Mouse (Mus musculus) left cerebral cortex, adult 9 months (tissue): ENCODE measurements at regions not wholly inside any gene's neighbourhood (a gene's known extent, or its start where the extent isn't known, plus 50 kb on each side); places are given as distances from the start of the nearest gene placed in this dataset.

Source experiments
- DNase-seq, 2 experiments: peaks; one replicate each; pipeline ENCODE4 v3.0.0; 2022; ENCODE audit warnings: low spot score in 2 of 2

DNA sequence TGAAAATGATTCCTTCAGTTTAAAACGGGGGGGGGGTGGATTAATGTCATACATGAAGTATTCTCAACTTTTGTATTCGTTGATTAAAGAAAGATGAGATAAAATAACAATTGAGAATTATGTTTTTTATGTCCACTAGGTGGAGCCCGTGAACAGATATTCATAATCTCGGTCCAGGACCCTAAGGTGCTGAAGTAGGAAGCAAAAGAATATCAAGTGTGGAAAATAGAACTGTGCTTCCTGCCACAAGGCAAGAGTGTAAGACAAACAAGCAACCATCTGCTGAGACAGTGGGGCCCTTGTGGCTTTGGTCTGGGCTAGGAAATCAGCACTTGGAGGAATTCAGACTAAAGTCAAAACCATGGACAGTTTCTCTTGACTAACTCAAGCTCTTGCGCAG, 50.9 kb upstream of the Kap start:
- peak in 1 of 2 experiments; percentile 8 for DNase-seq

DNA sequence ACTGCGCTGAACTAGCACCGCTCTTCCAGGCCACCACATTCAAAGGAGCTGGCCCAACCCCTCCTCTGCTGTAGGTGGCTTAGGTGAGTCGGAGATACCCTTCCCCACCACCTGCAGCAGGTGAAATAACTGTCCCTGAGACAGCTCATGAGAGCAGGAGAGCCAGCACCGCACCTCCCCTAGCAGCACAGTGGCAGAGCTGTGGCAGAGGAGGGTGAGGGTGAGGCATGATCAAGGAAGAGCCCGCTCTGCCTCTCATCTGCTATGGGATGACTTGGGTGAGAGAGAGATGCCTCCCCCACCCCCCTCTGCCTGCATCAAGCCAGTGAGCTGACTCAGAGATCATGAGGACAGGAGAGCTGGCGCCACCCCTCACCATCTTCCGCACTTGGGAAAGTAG, 81.1 kb upstream of the Kap start:
- no peak for DNase-seq

DNA sequence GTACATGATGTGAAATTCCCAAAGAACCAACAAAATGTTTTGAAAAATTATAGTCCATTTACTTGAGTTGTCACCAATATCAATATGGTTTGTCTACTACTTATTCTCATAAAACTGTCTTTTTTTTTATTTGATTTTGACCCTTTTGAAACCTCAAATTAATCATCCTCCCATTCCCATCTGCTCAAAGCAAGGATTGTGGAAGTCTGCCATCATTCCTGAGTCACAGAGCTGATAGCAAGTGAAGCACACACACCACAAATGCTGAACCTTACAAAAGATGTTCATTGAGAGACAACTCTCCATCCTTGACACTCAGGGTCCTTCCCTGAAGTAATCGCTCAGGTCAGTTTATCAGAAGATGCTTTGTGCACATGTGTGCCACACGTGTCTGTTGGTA, 82.1 kb upstream of the Kap start:
- no peak for DNase-seq

DNA sequence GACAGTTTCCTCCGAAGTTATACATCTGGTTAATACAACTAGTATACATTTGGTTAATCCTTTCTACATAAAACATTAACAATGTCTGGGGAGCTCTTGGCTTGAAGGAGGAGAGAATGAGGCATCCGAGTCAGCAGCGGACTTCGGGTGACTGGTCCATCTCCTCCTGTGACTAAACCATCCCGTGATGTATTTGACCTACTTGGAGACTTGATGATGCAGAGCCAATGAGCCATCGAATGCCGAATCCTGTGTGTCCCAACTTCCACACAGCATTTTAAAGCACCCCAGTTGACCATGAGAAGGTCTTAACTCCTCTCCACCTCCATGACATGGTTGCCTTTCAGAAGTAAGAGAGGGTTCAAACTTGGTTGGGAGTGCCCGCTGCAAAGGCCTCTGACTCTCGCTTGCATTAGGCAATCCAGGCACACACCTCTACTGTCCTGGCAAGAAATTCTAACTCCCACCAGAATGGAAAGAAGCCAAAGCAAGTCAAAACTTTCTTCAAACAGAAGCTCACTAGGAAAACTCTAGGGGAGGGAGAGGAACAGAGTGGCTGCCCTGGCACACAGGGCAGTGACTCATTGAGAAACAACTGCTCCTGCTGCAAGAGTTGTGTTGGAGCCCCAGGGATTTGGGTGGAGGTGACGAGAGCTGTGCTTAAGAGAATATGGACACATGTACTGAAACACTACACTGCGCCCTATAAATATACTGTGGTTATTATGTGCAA, 75.4 kb upstream of the Etv6 start:
- no peak for DNase-seq

DNA sequence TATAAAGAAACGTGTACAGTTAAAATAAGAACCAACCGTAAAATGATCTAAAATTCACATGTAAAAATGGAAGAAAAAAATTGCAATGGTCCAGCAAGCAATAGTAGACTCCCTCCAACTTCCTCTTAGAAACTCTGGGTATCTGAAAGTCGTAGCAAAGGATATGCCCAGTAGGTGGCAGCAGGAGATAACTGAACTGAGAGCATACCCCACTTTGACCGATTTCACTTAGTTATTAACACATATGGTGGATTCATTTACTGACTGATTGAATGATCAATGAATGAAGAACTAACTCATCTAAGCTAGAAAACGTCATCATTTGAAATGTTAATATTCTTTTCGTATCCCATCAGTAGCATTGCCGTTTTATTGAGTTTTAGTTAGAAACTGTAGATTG, 74.8 kb upstream of the Etv6 start:
- peak in 1 of 2 experiments; percentile 87 for DNase-seq

DNA sequence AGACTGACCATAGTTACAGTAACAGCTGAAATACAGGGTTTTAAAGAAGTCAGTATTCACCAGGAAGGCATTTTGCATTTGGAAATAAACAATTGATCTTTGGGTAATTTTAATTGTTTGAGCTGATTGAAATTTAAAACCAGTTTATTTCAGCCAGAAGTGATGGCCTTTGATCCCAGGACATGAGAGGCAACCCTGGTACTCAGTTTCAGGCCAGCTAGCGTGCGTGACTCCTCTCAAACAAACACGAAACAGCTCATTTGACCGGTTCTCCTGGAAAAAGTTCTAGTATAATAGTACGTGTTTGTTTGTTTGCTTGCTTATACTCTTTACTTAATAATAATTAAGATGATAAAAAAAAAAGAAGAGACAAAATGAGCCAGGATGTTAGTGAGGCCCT, 72.9 kb upstream of the Etv6 start:
- DNase-seq: no peak

DNA sequence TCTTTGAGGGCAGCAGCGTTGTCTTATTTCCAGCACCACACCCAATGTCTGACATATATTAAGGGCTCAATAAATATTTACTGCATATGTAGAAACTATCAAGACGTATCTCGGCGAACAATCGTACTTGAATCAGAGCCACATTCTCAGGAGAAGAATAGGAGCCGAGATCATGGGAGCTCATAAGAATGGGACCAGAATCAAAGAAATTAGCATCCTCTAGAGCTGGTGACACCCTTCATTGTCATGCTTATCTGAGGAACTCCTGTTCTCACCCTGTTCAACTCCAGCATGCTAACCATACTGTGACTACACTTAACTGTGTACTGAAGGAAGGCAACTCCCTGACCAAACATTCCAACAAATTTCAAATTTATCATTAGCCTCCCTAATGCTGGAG, 72.2 kb upstream of the Etv6 start:
- no peak for DNase-seq

DNA sequence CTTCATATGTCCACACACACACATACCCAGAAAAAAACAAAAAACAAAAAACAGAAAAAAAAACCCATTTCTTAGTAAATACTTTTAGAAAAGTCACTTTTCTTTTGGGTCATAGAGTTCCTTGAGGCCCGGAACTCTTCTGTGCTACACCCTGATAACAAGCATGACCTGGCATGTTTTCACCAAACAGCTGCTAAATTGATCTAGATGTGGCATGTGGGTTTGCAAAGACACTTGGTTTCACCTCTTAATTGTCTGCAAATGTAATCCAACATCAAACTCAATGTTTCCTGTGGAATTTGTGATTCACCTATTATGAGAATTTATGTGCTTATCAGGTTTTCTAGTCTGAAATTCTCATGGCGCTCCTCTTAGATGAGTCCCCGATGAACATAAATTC, 68.2 kb upstream of the Etv6 start:
- no peak for DNase-seq

DNA sequence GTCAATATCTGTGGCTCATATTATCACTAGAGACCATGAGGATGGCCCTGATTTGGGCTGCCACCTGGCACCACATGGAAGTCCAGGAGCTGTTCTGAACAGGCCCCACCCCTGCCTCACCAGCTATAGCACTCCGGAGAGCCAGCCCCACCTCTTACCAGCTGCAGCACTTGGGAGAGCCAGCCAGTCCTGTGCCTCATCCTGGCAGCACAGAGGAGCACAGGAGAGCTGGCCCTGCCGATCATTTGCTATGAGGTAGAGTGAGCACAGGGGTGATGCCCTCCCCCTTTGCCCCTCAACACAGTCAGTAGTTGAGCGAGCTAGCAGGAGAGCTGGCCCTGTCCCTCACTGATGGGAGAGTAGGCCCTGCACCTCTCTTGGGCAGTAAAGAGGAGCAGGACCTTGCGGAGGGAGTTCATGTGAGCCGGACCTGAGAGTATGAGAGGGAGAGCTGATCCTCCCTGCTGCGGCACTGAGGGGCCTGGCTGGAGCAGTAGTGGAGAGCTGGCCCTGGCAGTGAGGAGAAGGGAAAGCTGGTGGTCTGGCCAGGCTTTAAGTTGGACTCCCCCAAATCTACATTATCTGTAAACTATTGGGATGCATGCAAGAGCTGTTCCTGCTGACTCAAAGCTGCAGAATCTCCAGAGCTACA, 63.3 kb upstream of the Etv6 start:
- no peak for DNase-seq

DNA sequence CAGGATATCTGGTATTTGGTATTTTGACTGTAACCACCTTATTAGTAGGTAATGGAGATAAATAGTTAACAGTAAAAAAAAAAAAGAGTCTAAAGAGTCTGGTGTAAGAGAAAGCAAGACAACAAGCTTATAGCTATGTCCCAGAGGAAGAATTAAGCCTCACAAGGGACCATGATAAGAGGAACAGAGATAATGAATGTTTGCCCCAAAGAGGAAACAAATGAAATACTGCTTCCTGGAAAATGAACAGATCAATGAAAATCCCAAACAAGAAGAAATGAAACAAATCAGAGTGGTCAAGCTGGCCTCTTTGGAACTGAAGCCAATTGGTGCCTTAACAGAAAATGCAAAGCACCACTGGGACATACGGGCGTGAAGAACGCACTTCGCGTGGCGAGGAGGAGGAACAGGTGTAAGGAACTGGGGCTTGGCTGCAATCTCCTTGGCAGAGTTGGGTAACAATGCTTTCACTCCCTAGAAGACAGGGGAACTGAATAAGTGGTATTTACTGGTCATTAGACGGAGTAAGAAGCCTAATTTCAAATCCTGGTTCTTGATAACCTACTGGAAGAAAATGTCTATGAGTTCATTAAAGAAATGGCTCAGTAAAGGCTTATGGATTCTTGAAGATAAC, 62.2 kb upstream of the Etv6 start:
- DNase-seq: no peak

DNA sequence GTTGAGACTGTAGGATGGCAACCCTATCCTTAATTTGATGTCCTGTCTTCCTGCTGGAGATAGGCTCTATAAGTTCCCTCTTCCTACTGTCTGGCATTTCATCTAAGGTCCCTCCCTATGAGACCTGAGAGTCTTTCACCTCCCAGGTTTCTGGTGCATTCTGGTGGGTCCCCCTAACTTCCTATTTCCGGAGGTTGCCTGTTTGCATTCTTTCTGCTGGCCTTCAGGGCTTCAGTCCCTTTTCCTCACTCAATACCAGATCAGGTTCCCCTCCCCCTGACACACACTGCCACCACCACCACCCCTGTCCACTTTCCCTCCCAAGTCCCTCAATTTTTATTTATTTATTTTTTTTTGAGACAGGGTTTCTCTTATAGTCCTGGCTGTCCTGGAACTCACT, 59.5 kb upstream of the Etv6 start:
- DNase-seq: no peak

DNA sequence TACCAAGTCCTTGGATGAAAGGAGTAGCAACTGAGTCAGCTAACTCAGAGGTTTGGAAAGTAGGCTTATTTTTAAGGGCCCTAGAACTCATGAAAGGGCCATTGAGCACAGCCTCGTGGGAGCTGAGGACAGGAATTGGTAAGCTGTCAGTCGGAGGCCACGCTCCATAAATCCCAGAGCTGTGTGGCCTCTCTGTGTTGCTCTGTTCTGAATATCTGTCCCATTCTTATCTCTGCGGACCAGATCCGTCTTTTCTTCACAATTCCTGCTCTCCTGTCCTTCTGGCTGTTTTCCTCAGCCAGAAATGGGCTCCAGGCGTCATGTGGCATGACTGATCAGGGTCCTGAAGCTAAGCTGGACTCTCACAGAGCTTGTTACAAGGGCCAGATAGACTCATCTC, 58.6 kb upstream of the Etv6 start:
- no peak for DNase-seq

DNA sequence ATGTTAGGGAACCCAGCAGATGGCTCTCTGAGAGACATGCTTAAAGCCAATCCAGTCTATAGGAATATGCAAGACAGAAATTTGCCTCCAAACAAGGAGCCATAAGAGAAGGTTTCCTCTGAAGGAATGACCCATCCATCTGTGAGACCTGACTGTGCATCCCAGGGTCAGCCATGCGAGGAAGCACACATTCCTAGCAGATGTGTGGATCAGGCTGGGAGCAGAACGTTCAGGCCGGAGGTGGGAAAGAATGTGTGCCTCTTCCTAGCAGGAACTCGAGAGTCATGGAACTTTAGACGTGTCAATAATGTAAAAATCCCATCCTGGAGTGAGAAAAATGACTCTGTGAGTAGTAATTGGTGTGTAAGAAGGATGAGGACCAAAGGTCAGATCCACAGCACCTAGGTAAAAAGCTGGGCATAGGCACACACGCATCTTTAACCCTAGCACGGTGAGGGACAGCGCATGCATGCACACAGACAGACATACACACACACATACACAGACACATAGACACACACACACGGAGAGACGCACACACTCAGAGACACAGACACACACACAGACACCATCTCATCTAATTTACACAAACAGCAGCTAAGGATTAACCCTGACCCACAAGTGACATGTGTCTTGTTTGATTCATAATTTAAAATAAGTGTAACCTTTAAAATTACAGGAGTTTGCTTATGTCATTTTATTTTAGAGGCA, 51.5 kb upstream of the Etv6 start:
- no peak for DNase-seq

DNA sequence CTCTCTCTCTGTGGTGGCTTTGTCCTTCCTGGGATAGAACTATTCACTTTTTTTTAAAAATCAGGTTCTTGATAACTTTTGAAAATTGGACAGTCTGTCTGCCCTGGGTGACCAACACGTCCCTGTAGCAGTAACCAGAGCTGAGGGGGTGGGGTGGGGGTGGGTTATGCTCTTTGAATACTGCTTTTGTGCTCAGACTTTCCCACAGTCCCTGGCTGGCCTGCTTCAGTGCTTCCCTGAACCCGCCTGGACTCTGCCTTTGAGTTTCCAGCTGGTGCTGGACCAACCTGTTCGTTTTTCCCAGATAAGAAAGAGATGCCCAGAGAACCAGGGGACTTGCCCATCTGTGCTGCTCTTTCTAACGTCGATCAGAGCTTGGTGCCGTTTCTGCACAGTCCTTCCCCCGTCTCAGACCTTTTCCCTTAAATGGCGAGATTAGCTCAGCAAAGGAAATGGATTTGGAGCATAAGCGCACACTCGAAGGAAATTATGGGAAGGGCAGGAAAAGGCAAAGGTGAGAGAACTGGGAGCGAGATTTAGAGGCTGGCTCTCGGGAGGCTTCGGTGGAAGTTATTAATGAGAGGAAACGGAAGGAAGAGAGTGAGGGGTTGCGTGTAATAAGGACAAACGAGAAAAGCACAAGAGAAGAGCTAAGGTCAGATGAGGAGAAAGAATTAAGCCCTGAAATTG, 50.7 kb upstream of the Etv6 start:
- DNase-seq: no peak
